Mouse (Mus musculus): ENCODE results near the gene Ccdc154. TPM values are rescaled to one million over a fixed set of nuclear protein-coding genes. Genes with fewer than 3 reads are reported as not detected.

Gene Ccdc154
- total and polyA plus RNA-seq, 3 experiments, result 0.12 to 0.19 TPM; not detected in 1

- H3K4me3 ChIP-seq (ENCODE audit: control insufficient read depth in 1 of 2, insufficient read depth in 1 of 2, low read depth in 2 of 2, low read length in 2 of 2), result no peak overlapping the region
- H3K36me3 ChIP-seq (ENCODE audit: control insufficient read depth in 1 of 2, insufficient read depth in 2 of 2, low read length in 2 of 2), result peaks cover 0 to 4% of the 10 kb centered on the region in 2 experiments; a peak in 2 of 4 replicates
These were observed 40.1 kb downstream of the Ccdc154 start for GRCm38 (mm10) chr17:25202401-25202800.

GRCm38 (mm10) chr17:25210006-25210405, 47.7 kb downstream of the Ccdc154 start:
- Histone ChIP-seq H3K4me1 (ENCODE audit: control insufficient read depth in 1 of 2, insufficient read depth in 2 of 2, low read length in 2 of 2) (no peaks in the 10 kb centered on the region), H3K36me3 (ENCODE audit: control insufficient read depth in 1 of 2, insufficient read depth in 2 of 2, low read length in 2 of 2) (peaks cover 0 to 6% of the 10 kb centered on the region in 2 experiments; a peak in 1 of 4 replicates), H3K27me3 (ENCODE audit: control insufficient read depth in 1 of 2, insufficient read depth in 2 of 2, low read length in 2 of 2) (no peaks in the 10 kb centered on the region), H3K27ac (ENCODE audit: control insufficient read depth, low read depth, low read length) (no peak overlapping the region), H3K4me3 (ENCODE audit: control insufficient read depth in 1 of 2, insufficient read depth in 1 of 2, low read depth in 2 of 2, low read length in 2 of 2) (no peak overlapping the region), H3K9ac (ENCODE audit: control insufficient read depth, low read depth, low read length, poor library complexity, severe bottlenecking) (no peak overlapping the region), H3K9me3 (replicated peaks; ENCODE audit: insufficient read depth, low read length) (no peaks in the 10 kb centered on the region), H3K79me2 (ENCODE audit: control insufficient read depth, insufficient read depth, low read length, poor library complexity) (no peaks in the 10 kb centered on the region)
- DNase-seq (ENCODE audit: low read depth, low spot score), result no peak
- TF ChIP-seq BHLHE40 (IDR thresholded peaks at IDR 0.05; ENCODE audit: borderline replicate concordance, low read depth, low read length), result no peak
- no peak for TF ChIP-seq TAL1 (IDR thresholded peaks at IDR 0.05; ENCODE audit: low read length)
- no peak for TF ChIP-seq KAT2A (conservative IDR thresholded peaks at IDR 0.05; ENCODE audit: low read depth, low read length)
- TF ChIP-seq E2F4 (IDR thresholded peaks at IDR 0.05; ENCODE audit: borderline replicate concordance, low read depth, low read length), result no peak
- TF ChIP-seq GABPA (IDR thresholded peaks at IDR 0.05; ENCODE audit: low read depth, low read length), result no peak
- TF ChIP-seq ELF1 (IDR thresholded peaks at IDR 0.05; ENCODE audit: low read depth, low read length), result no peak
- TF ChIP-seq EP300 (IDR thresholded peaks at IDR 0.05; ENCODE audit: low read depth in 1 of 2, low read length in 2 of 2), result no peak
- no peak for TF ChIP-seq NRF1 (IDR thresholded peaks at IDR 0.05; ENCODE audit: insufficient read depth, low read depth, low read length, poor library complexity, severe bottlenecking)
- TF ChIP-seq RAD21 (IDR thresholded peaks at IDR 0.05; ENCODE audit: low read depth, low read length), result no peak
- no peak for TF ChIP-seq MYC (IDR thresholded peaks at IDR 0.05; ENCODE audit: low read depth, low read length)
- no peak for TF ChIP-seq SIN3A (IDR thresholded peaks at IDR 0.05; ENCODE audit: low read length)
- TF ChIP-seq ZNF384 (IDR thresholded peaks at IDR 0.05; ENCODE audit: low read depth, low read length), result no peak
- TF ChIP-seq ZKSCAN1 (IDR thresholded peaks at IDR 0.05; ENCODE audit: low read depth, low read length), result no peak
- TF ChIP-seq GATA1 (IDR thresholded peaks at IDR 0.05; ENCODE audit: low read depth, low read length), result no peak
- no peak for TF ChIP-seq POLR2A (IDR thresholded peaks at IDR 0.05; ENCODE audit: control insufficient read depth in 1 of 2, insufficient read depth in 1 of 2, low read depth in 1 of 2, low read length in 2 of 2, poor library complexity in 1 of 2)
- no peak for TF ChIP-seq TCF12 (IDR thresholded peaks at IDR 0.05; ENCODE audit: low read depth, low read length)
- TF ChIP-seq CHD1 (IDR thresholded peaks at IDR 0.05; ENCODE audit: low read depth, low read length), result no peak
- TF ChIP-seq POLR2AphosphoS2 (IDR thresholded peaks at IDR 0.05; ENCODE audit: low read length), result no peak
- TF ChIP-seq POLR2AphosphoS5 (IDR thresholded peaks at IDR 0.05; ENCODE audit: borderline replicate concordance, low read depth, low read length), result no peak
- no peak for TF ChIP-seq MEF2A (IDR thresholded peaks at IDR 0.05; ENCODE audit: extremely low read depth, insufficient replicate concordance, low read depth, low read length, poor library complexity, severe bottlenecking)

More at GRCm38 (mm10) chr17:25202401-25202800, 40.1 kb downstream of the Ccdc154 start:
- Histone ChIP-seq H3K4me1 (ENCODE audit: control insufficient read depth in 1 of 2, insufficient read depth in 2 of 2, low read length in 2 of 2) (no peaks in the 10 kb centered on the region), H3K27ac (ENCODE audit: control insufficient read depth, low read depth, low read length) (no peak overlapping the region), H3K27me3 (ENCODE audit: control insufficient read depth in 1 of 2, insufficient read depth in 2 of 2, low read length in 2 of 2) (no peaks in the 10 kb centered on the region), H3K9ac (ENCODE audit: control insufficient read depth, low read depth, low read length, poor library complexity, severe bottlenecking) (no peak overlapping the region), H3K9me3 (replicated peaks; ENCODE audit: insufficient read depth, low read length) (no peaks in the 10 kb centered on the region), H3K79me2 (ENCODE audit: control insufficient read depth, insufficient read depth, low read length, poor library complexity) (no peaks in the 10 kb centered on the region)
- DNase-seq (ENCODE audit: low read depth, low spot score), result no peak
- TF ChIP-seq USF2 (IDR thresholded peaks at IDR 0.05; ENCODE audit: borderline replicate concordance in 1 of 2, insufficient read depth in 1 of 2, low read depth in 1 of 2, low read length in 2 of 2) (no peak), MEF2A (IDR thresholded peaks at IDR 0.05; ENCODE audit: extremely low read depth, insufficient replicate concordance, low read depth, low read length, poor library complexity, severe bottlenecking) (no peak), HCFC1 (IDR thresholded peaks at IDR 0.05; ENCODE audit: low read depth, low read length) (no peak), GATA1 (IDR thresholded peaks at IDR 0.05; ENCODE audit: low read depth, low read length) (no peak), ZMIZ1 (IDR thresholded peaks at IDR 0.05; ENCODE audit: low read depth, low read length) (no peak), JUND (IDR thresholded peaks at IDR 0.05; ENCODE audit: low read depth, low read length) (no peak)
